Mouse (Mus musculus): ENCODE measurements at regions not wholly inside any gene's neighbourhood (a gene's known extent, or its start where the extent isn't known, plus 50 kb on each side); places are given as distances from the start of the nearest gene placed in this dataset.

GRCm38 (mm10) chr3:15231433-15231832, 100.7 kb downstream of the Gm9733 start:
- Histone ChIP-seq H3K4me1 (ENCODE audit: control insufficient read depth in 1 of 2, insufficient read depth in 2 of 2, low read length in 2 of 2) (no peaks in the 10 kb centered on the region), H3K79me2 (ENCODE audit: control insufficient read depth, insufficient read depth, low read length, poor library complexity) (no peaks in the 10 kb centered on the region), H3K27me3 (ENCODE audit: control insufficient read depth in 1 of 2, insufficient read depth in 2 of 2, low read length in 2 of 2) (peaks cover 0 to under 1% of the 10 kb centered on the region in 2 experiments; a peak in 1 of 4 replicates), H3K9ac (ENCODE audit: control insufficient read depth, low read depth, low read length, poor library complexity, severe bottlenecking) (no peak overlapping the region), H3K27ac (ENCODE audit: control insufficient read depth, low read depth, low read length) (no peak overlapping the region), H3K36me3 (ENCODE audit: control insufficient read depth in 1 of 2, insufficient read depth in 2 of 2, low read length in 2 of 2) (no peaks in the 10 kb centered on the region), H3K4me3 (ENCODE audit: control insufficient read depth in 1 of 2, insufficient read depth in 1 of 2, low read depth in 2 of 2, low read length in 2 of 2) (no peak overlapping the region), H3K9me3 (replicated peaks; ENCODE audit: insufficient read depth, low read length) (no peaks in the 10 kb centered on the region)
- no peak for DNase-seq (ENCODE audit: low read depth, low spot score)
- TF ChIP-seq POLR2A (IDR thresholded peaks at IDR 0.05; ENCODE audit: control insufficient read depth in 1 of 2, insufficient read depth in 1 of 2, low read depth in 1 of 2, low read length in 2 of 2, poor library complexity in 1 of 2) (no peak), NRF1 (IDR thresholded peaks at IDR 0.05; ENCODE audit: insufficient read depth, low read depth, low read length, poor library complexity, severe bottlenecking) (no peak), TAL1 (IDR thresholded peaks at IDR 0.05; ENCODE audit: low read length) (no peak), SMC3 (IDR thresholded peaks at IDR 0.05; ENCODE audit: low read depth, low read length) (no peak), USF2 (IDR thresholded peaks at IDR 0.05; ENCODE audit: borderline replicate concordance in 1 of 2, insufficient read depth in 1 of 2, low read depth in 1 of 2, low read length in 2 of 2) (no peak), RAD21 (IDR thresholded peaks at IDR 0.05; ENCODE audit: low read depth, low read length) (no peak), RCOR1 (IDR thresholded peaks at IDR 0.05; ENCODE audit: low read depth, low read length) (no peak), EP300 (IDR thresholded peaks at IDR 0.05; ENCODE audit: low read depth in 1 of 2, low read length in 2 of 2) (no peak), ZKSCAN1 (IDR thresholded peaks at IDR 0.05; ENCODE audit: low read depth, low read length) (no peak), CHD2 (IDR thresholded peaks at IDR 0.05; ENCODE audit: low read length) (no peak), GATA1 (IDR thresholded peaks at IDR 0.05; ENCODE audit: low read depth, low read length) (no peak), MYB (IDR thresholded peaks at IDR 0.05; ENCODE audit: low read depth, low read length) (no peak), POLR2AphosphoS2 (IDR thresholded peaks at IDR 0.05; ENCODE audit: low read length) (no peak), ZNF384 (IDR thresholded peaks at IDR 0.05; ENCODE audit: low read depth, low read length) (no peak), GABPA (IDR thresholded peaks at IDR 0.05; ENCODE audit: low read depth, low read length) (no peak), SIN3A (IDR thresholded peaks at IDR 0.05; ENCODE audit: low read length) (no peak)

GRCm38 (mm10) chr3:15237817-15238432, 94.2 kb downstream of the Gm9733 start:
- no peak overlapping the region for H3K4me3 ChIP-seq (ENCODE audit: control insufficient read depth in 1 of 2, insufficient read depth in 1 of 2, low read depth in 2 of 2, low read length in 2 of 2)
- TF ChIP-seq POLR2A (IDR thresholded peaks at IDR 0.05; ENCODE audit: control insufficient read depth in 1 of 2, insufficient read depth in 1 of 2, low read depth in 1 of 2, low read length in 2 of 2, poor library complexity in 1 of 2) (no peak), TCF12 (IDR thresholded peaks at IDR 0.05; ENCODE audit: low read depth, low read length) (no peak), MAX (IDR thresholded peaks at IDR 0.05; ENCODE audit: low read length) (no peak), CHD2 (IDR thresholded peaks at IDR 0.05; ENCODE audit: low read length) (no peak), GATA1 (IDR thresholded peaks at IDR 0.05; ENCODE audit: low read depth, low read length) (no peak), CHD1 (IDR thresholded peaks at IDR 0.05; ENCODE audit: low read depth, low read length) (no peak), ZNF384 (IDR thresholded peaks at IDR 0.05; ENCODE audit: low read depth, low read length) (no peak), POLR2AphosphoS2 (IDR thresholded peaks at IDR 0.05; ENCODE audit: low read length) (no peak), TBP (IDR thresholded peaks at IDR 0.05; ENCODE audit: low read depth, low read length) (no peak), ZMIZ1 (IDR thresholded peaks at IDR 0.05; ENCODE audit: low read depth, low read length) (no peak), ELF1 (IDR thresholded peaks at IDR 0.05; ENCODE audit: low read depth, low read length) (no peak), USF1 (IDR thresholded peaks at IDR 0.05; ENCODE audit: low read depth, low read length) (no peak), HCFC1 (IDR thresholded peaks at IDR 0.05; ENCODE audit: low read depth, low read length) (no peak)

More at GRCm38 (mm10) chr3:15237817-15238432, 94.2 kb downstream of the Gm9733 start:
- DNase-seq (ENCODE audit: low read depth, low spot score) = no peak
- Histone ChIP-seq H3K9me3 (replicated peaks; ENCODE audit: insufficient read depth, low read length) (no peaks in the 10 kb centered on the region), H3K36me3 (ENCODE audit: control insufficient read depth in 1 of 2, insufficient read depth in 2 of 2, low read length in 2 of 2) (peaks cover 0 to 4% of the 10 kb centered on the region in 2 experiments; a peak in 2 of 4 replicates), H3K79me2 (ENCODE audit: control insufficient read depth, insufficient read depth, low read length, poor library complexity) (no peaks in the 10 kb centered on the region), H3K27me3 (ENCODE audit: control insufficient read depth in 1 of 2, insufficient read depth in 2 of 2, low read length in 2 of 2) (peaks cover 2 to 5% of the 10 kb centered on the region in 2 experiments), H3K4me1 (ENCODE audit: control insufficient read depth in 1 of 2, insufficient read depth in 2 of 2, low read length in 2 of 2) (peaks cover 0 to 7% of the 10 kb centered on the region in 2 experiments; a peak in 2 of 4 replicates), H3K27ac (ENCODE audit: control insufficient read depth, low read depth, low read length) (no peak overlapping the region), H3K9ac (ENCODE audit: control insufficient read depth, low read depth, low read length, poor library complexity, severe bottlenecking) (no peak overlapping the region)

All from MEL (cell line).